Mouse (Mus musculus): ENCODE results near the gene Bex1.
A peak's percentile ranks its signal among the peaks of the same experiment; 100 is the strongest.

The Bex1 gene

GRCm38 (mm10) chrX:136171189-136172117 lies 43.9 kb downstream of the Bex1 start:
- peak; percentile 76 to 77 for DNase-seq

GRCm38 (mm10) chrX:136170625-136171024 lies 44.7 kb downstream of the Bex1 start:
- no peak for DNase-seq

All from cerebellum, postnatal 10 days (tissue).